Mouse (Mus musculus): Measurements from ENCODE around the gene Papola.

Gene Papola

GRCm38 (mm10) chr12:105869242-105869641 lies 84.7 kb downstream of the Papola start:
- DNase-seq = no peak

GRCm38 (mm10) chr12:105869696-105870095 lies 85.2 kb downstream of the Papola start:
- no peak for DNase-seq

DNA sequence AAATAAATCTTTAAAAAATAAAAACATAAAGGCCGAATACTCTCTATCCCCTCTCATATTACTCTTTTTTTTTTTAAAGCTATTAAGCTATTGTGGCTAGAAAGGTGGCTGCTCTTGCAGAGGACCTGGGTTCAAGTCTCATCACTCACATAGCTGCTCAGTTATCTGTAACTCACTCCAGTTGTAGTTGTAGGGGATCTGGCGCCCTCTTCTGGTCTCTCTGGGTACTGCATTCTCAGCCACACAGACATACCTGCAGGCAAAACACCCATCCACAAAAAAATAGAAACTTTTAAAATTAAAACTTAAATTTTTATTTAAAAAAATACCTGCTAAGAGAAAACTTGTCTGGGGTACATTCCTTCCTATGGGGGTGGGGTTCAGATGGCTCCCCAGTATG lies 88.8 kb downstream of the Papola start:
- DNase-seq = no peak

DNA sequence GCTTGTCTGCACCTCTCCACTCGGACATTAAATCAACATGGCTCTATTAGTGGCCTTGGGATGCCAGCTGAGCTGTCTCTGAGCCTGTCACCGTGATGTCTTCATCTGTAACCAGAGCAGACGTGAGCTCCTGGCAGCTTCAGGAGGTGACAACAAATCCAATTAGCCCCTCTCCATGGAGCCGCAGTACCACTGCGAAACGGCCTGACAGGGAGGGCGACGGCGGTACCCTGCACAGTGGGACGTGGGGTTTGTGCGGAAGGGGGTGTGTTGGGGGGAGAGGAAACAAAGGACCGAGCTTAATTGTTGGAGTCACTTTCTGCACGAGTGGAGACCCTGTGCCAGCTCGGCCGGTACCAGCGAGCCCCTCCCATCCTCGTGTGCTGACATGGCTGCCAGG lies 90.6 kb downstream of the Papola start:
- DNase-seq = peak; percentile 16

DNA sequence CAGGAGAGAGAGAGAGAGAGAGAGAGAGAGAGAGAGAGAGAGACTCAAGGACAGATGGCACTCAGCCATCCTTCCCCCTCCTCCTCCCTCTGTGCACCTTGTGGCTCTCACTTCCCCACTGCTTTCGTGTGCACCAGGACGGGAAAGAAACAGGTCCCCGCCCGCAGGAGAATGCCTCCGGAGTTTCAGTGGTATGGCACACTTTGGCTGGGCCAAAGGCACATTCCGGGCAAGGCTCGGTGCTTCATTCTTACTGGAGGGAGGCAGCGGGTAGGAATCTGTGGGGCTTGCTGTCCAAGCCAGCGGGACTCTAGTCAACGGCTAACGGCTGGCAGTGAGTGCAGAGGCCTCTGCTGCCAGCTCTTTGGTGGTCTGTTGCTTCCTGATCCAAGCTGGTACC lies 92.0 kb downstream of the Papola start:
- no peak for DNase-seq

GRCm38 (mm10) chr12:105876931-105877330 lies 92.4 kb downstream of the Papola start:
- DNase-seq = no peak

DNA sequence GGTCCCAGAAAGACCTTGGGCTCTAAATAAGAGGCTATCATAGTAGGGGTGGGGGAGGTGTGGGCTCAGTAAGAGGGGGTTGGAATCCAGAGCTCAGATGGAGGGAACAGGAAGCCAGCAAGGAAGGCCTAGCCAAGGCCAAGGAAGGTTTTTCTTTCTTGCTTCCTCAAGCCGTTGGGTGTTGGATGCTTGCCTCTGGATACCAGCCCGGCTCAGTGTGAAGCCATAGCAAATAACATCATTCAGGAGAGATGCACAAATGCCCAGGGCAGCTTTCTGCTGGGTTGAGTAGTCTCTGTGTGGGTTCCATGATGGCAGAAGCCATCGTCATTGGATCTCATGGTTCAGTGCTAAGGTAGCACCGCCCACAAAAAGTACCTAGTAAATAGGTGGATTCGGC lies 94.3 kb downstream of the Papola start:
- no peak for DNase-seq

DNA sequence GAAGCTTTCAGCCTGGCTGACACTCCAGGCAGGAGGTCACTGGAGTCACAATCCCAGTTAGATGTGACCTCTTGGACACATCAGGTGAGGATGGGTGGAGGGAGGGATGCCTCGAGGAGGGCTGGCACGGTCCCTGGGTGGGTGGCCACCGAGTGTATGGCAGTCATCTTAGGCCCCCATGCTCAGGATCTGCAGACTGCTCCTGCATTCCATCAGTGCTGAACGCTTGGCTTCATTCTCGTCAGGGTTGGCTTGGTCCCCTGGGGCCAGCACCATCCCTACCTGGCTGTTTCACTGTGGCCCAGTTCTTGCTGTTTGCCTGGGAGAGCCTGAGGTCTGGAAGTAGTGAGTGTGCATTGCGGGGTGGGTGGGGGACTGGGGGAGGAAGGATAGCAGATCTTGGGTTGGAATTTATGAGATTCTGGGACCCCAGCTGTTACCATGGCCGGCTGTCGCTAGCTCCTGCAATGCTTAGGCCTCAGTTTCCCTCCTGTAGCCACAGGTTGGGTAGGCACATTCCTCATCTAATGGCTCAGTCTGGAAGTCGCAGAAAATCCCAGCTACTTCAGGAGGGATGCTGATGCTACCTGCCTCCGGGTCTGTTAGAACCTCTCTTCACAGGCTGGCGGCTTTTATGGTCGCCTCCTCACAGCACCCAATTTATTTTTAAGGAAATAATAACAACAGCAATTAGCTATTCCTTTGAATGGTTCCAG lies 99.5 kb downstream of the Papola start:
- no peak for DNase-seq

DNA sequence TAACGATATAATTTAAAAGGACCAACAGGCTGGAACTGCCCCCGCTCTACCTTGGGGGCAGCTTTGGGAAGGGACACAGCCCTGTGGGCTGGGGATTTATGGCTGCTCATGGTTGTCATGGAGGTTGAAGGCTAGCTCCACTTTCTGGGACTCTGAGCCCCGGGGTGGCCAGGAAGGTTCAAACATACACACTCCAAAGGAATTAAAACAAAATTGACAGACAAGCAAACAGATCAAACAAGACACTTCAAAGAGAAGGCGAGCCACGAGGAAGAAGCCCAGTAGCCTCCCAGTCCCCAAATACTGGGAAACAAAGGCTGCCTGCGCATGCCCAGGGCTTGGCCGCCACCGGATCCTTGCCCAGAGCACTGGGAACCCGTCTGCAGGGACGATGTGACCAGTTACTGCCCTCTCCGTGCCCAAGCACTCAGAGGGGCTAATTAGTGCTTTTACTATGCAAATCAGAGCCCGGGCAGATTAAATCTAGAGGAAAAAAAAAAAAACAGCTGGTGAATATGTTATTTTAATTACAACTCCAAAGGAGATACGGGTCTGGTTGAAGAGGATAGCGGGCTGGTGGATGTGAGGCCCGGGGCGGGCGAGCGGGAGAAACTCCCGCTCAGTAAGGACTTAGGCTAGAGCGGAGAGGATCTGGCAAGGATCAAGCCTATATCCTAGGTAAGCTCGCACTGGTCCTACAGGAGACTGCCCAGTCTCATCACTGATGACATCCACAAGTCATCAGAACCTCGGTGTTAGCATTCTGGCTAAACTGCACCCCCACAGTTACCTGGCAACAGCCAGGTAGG lies 100.2 kb downstream of the Papola start:
- DNase-seq = no peak
